Mouse (Mus musculus): Measurements from ENCODE around the gene Tenm3.

DNA sequence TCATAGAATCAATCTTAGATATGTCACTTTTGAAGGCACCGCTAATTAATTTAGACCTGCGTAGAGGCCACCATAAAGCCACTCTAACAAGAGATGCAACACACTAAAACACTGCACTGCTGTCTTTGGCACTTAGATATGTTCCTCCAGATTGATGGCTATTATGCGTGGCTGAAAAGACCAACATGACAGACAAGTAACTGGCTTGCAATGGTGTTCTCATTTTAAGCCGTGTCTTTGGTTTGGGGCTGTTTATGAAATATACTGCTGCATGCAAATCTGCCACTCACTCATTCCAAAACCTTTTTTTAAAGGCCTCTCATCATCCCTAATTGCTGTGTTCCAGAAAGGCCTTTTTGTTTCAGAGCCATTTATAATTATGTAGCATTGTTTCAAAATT lies 398.1 kb downstream of the Tenm3 start:
- TF ChIP-seq POLR2A (IDR thresholded peaks at IDR 0.05; ENCODE audit: low read depth, low read length) (no peak), E2F4 (IDR thresholded peaks at IDR 0.05; ENCODE audit: insufficient replicate concordance, low read depth, low read length) (no peak), SMC3 (IDR thresholded peaks at IDR 0.05; ENCODE audit: low read depth, low read length) (no peak), CTCF (conservative IDR thresholded peaks at IDR 0.05 in 1 of 2, IDR thresholded peaks at IDR 0.05 in 1 of 2; ENCODE audit: low read depth in 2 of 2, low read length in 2 of 2) (no peak), MAZ (IDR thresholded peaks at IDR 0.05; ENCODE audit: low read depth, low read length) (no peak), USF1 (IDR thresholded peaks at IDR 0.05; ENCODE audit: low read depth, low read length) (no peak), TBP (conservative IDR thresholded peaks at IDR 0.05; ENCODE audit: low read depth, low read length) (no peak), NRF1 (IDR thresholded peaks at IDR 0.05; ENCODE audit: low read depth, low read length) (no peak), ZMIZ1 (IDR thresholded peaks at IDR 0.05; ENCODE audit: low read depth, low read length) (no peak)

Measured in CH12.LX (cell line).